Mouse (Mus musculus) brain, embryonic 14.5 days (tissue): ENCODE measurements around the gene Ptpn18.

ENCODE experiments used
- CTCF ChIP-seq: fragments of 200-500 bp; IDR thresholded peaks from 2 replicates; pipeline ENCODE4 v1.5.1; 2012; ENCODE audit warnings: inconsistent platforms, mild to moderate bottlenecking, moderate library complexity, borderline replicate concordance; ENCODE audit not compliant: insufficient read depth, insufficient read length; ENCODE audit errors: extremely low read depth
- POLR2A ChIP-seq: fragments of 200-500 bp; IDR thresholded peaks from 2 replicates; pipeline ENCODE4 v1.6.1; 2012; ENCODE audit warnings: mild to moderate bottlenecking, inconsistent platforms, borderline replicate concordance; ENCODE audit not compliant: poor library complexity, insufficient read depth, insufficient read length, severe bottlenecking; ENCODE audit errors: extremely low read depth

DNA sequence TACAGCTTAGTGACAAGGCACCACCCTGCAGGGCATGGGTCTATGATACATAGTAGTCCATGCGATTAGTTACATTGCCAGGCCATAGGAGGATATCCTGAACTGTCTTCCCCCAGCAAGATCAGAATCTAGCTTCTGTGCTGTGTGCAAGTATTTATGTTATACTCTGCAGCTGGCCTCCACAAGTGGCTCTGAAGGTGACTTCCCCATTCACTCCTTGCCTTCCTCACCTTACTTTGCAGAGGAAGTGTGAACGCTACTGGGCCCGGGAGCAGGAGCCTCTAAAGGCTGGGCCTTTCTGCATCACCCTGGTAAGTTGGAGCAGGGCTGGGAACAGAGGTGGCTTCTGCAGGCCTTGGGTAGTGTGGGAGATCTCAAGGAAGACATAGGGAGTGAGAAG, 8.5 kb downstream of the Ptpn18 start:
- TF ChIP-seq CTCF (no peak), POLR2A (no peak)
